Mouse (Mus musculus) layer of hippocampus, postnatal 14 days (tissue): ENCODE results near the gene Rbm39. TPM values are rescaled to one million over a fixed set of nuclear protein-coding genes. Genes with fewer than 3 reads are reported as not detected.

Experiments
- DNase-seq, 2 experiments: peaks; one replicate each; pipeline ENCODE4 v3.0.0; 2021 to 2022; ENCODE audit warnings: low spot score in 2 of 2, mixed read lengths in 1 of 2
- total RNA-seq, 2 experiments: library from RNA; stranded (reverse); gene quantifications; 2 replicates each; pipeline ENCODE4 v1.2.3; 2021

Gene Rbm39
- total RNA-seq, 2 experiments from 2014 or later = 293 to 339 TPM

DNA sequence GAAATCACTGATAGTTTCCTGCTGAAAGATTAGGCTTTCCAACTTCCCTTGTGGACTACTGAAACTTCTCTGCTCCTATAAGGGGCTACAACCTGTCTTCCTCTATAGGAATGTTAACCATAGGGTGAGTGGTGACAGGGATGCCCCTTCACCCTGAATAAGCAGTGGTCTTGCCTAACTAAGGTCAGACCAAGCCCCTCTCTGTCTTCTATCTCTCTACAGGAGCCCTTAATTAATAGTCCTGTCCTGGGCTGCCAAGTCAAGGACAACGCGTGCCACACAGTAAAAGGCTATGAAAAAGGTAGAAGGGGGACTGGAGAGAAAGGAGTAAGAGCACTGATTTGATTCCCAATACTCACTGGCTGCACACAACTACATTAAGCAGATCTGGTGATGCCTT is 1.6 kb upstream of the Rbm39 start:
- no peak for DNase-seq

- no peak for DNase-seq
Observed at GRCm38 (mm10) chr2:156180824-156181590, 969 bp upstream of the Rbm39 start.

GRCm38 (mm10) chr2:156179796-156180093 is 293 bp downstream of the Rbm39 start:
- no peak for DNase-seq

DNA sequence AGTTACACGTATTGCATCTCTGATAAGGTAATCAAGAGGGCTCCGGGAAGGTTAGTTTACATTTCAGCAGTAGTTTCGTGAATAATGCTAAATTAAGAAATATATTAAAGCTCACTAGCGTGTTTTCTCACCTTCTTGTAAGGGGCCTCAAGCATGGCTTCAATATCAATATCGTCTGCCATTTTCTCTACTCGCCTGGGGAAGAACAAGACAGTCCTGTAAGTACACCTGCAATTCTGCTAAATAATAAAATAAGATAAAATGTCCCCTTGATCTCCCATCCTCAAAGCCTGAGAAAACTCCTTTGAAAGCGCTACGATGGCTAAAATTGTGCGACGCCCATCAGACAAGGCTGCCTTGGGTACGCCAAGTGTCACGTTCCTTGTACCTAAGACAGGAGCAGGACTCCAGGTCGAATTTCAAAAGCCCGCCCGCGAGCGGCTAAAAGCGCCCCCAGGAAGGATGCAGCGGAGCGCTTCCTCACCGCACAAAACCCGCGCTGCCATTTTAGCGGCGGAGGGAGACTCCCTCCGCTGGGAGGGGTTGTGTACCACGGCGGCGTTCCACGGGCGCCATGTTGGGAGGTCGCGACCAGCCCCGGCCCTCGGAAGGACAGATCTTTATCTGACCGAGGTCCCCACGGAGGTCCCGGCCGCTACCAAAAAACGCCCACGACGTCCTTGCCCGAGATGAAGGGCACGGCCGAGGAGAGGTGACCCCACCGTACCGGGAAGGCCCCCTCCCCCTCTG is 817 bp downstream of the Rbm39 start:
- DNase-seq = peak; percentile 73 to 74

DNA sequence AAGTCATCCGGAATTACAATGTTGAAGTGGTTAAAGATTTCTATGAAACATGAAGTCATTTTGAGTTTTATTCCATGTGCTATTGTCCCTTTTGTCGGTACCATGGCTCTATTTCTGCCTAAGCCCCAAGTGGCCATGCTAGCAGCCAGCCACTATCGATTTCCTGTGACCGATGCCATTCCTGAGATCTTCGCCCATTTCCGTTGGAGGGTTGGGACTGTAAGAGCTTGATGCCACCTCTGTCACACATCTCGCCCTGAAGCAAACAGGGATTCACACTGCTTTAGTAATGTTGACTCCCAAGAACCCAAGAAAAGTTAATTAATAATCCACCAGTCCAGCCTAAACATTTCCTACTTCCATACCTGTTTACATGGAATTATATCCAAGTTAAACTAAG is 2.4 kb downstream of the Rbm39 start:
- DNase-seq = no peak

DNA sequence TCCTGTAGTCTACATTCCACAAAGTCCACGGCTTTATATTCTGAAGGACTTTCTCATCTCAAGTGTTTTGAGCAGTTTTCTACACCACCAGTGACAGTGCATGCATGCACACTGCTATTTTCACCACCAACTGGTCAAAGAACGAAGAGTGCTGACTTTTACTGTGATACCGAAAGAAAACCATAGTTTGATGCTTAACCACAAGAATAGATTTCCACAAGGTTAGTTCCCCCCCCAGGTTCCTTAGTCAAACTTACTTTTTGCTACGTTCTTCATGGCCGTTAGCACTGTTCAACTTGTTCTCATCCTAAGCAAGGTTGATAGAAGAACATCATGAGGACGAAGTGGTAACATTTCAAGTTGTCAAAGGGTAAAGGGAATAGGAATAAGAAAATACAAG is 3.0 kb downstream of the Rbm39 start:
- no peak for DNase-seq

DNA sequence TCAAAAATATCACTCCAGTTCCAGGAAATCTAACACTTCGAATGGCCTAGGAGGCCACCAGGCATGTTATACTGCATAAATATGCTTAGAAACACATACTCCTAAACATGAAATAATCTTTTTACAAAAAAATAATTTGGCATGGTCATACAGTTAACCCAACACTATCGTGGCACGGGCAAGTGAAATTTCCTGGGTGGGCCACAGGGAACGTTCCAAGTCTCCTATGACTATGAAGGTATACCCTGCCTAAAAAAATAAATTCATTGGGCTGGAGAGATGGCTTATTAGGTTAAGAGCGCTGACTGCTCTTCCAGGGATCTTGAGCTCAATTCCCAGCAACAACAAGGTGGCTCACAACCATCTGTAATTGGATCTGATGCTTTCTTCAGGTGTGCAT is 13.5 kb downstream of the Rbm39 start:
- no peak for DNase-seq

GRCm38 (mm10) chr2:156165478-156165877 is 14.6 kb downstream of the Rbm39 start:
- no peak for DNase-seq

- DNase-seq = no peak
Observed at GRCm38 (mm10) chr2:156151538-156151937, 28.5 kb downstream of the Rbm39 start.

DNA sequence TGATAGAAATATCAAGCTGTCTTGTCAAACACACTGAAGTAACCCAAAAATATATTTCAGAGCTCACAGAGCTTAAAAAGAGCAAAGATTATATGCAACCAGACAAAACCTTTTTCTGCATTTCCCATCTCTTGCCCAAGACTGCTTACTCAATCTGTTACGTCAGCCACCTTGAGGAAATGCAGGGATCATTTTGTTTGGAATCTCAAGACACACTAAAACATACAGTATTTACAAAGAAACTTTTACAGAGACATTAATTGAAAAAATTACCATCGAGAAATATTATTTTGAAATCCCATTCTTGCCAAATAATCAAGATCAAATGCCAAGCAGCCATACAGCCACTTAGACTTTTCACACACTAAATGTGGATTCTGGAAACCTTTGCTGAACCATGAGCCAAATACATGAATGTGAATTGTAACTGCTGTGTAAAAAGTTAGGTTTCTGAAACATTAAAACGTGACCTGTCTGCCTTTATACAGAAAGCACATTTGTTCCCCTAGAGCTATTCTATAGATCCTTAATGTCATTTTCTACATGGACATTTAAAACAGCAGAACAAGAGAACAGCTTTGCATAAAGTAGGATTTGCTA is 32.6 kb downstream of the Rbm39 start:
- no peak for DNase-seq

GRCm38 (mm10) chr2:156146272-156146989 is 33.6 kb downstream of the Rbm39 start:
- DNase-seq = no peak

- no peak for DNase-seq
Observed at GRCm38 (mm10) chr2:156145486-156146130, 34.4 kb downstream of the Rbm39 start.

- DNase-seq = peak; percentile 95 to 96
Observed at GRCm38 (mm10) chr2:156143953-156144724, 35.9 kb downstream of the Rbm39 start, which contains the start of the genes Romo1 and Nfs1. Gene Romo1, plus strand, starts transcription at chr2:156144039. Gene Nfs1, minus strand, starts transcription at chr2:156144186.

DNA sequence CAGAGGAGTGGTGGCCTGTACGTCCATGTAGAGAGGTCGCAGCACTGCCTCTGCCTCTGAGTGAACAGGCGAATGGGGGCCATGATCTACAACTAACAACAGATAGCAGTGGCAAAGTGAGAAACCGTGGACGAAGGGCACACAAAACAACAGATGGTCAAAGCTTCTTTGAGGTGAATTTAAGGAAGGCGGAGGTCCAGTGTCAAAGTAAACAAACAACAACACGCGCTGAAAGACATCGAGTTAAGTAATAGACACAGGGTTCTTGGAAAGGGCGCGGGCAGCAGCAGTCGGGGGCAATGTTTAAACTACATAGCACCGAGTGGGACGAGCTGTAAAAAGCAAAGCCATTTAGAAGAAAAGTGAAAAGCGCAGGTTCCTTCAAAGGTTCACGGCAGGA is 36.7 kb downstream of the Rbm39 start:
- DNase-seq = no peak

DNA sequence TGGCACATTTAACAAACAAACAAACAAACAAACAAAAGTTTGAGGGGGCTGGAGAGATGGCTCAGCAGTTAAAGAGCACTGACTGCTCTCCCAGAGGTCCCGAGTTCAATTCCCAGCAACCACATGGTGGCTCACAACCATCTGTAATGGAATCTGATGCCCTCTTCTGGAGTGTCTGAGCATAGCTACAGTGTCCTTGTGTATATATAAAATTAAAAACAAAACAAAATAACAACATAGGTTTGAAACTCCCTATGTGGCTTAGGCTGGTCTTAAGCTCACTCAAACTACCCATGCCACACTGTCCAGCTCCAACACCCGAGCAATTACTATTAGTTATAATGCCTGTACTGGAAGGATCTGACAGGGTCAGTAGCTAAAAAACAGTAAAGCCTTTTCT is 37.2 kb downstream of the Rbm39 start:
- no peak for DNase-seq

- no peak for DNase-seq
Observed at GRCm38 (mm10) chr2:156135695-156136094, 44.3 kb downstream of the Rbm39 start.

DNA sequence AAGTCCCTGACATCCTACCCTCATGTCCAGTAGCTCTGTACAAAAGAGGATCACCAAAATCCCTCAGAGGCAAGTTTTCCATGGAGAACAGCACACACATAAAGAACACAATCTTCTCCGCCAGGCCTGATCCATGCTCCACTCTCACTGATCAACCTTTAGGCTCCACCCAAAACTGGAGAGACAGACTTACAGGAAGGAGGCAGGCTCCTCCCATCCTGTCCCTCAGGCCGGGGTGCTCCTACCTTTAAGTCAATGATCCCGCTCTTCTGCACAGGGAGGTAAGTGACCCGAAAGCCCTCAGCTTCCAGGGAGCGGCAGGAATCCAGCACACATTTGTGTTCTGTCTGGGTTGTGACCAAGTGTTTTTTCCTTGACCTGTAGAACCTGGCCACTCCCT is 45.9 kb downstream of the Rbm39 start:
- no peak for DNase-seq

- no peak for DNase-seq
Observed at GRCm38 (mm10) chr2:156126992-156127391, 53.0 kb downstream of the Rbm39 start, which contains the start of gene Gm28036. Gene Gm28036, minus strand, starts transcription at chr2:156127092.

GRCm38 (mm10) chr2:156123731-156124130 is 56.3 kb downstream of the Rbm39 start:
- no peak for DNase-seq

- no peak for DNase-seq
Observed at GRCm38 (mm10) chr2:156119566-156119965, 60.5 kb downstream of the Rbm39 start.
